Mouse (Mus musculus) urinary bladder, adult 18-20 months (tissue): ENCODE measurements around the gene Magi3.

Source experiments
- DNase-seq, 2 experiments: peaks; one replicate each; pipeline ENCODE4 v3.0.0; 2022; ENCODE audit warnings: low spot score in 2 of 2, mixed read lengths in 2 of 2

Gene Magi3

DNA sequence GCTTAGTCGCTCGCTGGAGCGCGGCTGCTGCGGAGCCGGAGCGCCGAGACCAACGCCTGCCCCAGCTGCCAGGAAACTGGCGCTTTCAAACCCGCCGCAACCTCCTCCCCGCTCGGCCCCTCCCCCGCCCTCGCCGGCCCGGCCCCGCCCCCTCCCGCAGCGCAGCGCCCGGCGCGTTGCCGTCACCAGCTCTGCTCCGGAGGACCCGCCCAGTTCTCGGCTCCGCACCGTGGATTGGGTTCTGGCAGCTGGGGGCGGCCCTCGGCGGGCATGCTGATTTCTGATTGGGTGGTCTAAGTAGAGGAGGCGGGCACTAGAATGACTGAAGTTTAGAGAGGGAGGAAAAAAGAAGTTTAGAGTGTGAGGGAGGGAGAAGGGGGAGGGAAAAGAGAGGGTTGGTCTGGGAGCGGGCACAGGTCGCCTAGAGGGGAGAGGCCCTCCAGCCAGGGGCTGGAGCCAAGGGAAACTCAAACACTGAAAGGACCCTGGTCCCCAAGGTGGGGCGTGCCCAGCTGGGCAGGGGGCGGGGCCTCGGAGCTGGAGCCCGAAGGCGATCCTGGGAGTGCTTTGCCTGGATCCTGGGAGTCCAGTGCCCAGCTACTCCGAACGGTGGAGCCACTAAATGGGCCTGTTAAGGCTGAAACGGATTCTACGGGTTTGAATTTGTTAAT lies at the start of gene Magi3:
Gene Magi3 (minus strand): TSS at position 80 of the 671 bp plus-strand sequence.
- DNase-seq, result peak; percentile 86 to 97

DNA sequence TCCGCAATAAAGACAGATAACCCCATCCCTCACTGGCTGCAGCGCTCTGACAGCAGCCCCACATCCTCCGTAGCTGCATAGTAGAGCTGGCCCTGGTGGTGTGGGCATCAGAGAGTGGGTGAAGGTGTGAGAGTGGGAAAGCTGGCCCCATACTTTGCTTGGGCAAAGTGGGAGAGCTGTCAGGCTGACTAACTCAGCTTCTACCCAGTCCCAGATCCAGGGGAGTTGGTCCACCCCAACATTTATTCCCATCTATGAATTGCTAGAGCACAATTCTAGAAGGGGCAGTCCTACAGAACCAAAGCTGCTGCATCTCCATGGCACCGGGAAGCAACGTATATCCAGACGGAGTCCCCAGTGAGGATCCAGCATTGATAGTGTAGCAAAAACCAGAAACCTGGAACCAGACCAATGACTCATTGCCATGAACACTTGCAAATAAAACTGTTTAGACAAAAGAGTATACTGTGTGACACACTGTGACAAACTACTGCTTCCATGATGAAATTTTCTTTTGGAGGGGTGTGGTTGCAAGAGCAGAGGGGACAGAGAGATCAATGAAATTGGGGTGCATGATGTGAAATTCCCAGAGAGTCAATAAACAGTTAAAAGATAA lies 44.5 kb upstream of the Magi3 start:
- no peak for DNase-seq

DNA sequence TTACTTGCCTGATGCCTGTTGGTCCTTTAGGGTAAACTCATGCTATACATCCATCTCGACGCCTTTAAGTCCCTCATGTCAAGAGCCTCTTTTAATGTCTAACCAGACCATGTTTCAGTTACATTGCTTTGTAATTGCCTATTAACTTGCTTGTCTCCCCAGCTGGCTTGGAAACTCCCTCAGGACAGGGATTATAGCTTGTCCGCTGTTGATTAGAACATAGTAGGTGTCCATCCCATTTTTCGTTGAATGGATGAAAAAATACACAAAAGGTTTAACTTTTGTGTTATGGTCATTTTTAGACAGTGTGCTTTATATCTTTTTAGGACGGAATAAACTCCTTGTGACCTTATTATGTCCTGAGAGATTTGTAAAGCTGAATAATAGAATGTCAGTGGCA lies 40.0 kb upstream of the Magi3 start:
- DNase-seq, result no peak

DNA sequence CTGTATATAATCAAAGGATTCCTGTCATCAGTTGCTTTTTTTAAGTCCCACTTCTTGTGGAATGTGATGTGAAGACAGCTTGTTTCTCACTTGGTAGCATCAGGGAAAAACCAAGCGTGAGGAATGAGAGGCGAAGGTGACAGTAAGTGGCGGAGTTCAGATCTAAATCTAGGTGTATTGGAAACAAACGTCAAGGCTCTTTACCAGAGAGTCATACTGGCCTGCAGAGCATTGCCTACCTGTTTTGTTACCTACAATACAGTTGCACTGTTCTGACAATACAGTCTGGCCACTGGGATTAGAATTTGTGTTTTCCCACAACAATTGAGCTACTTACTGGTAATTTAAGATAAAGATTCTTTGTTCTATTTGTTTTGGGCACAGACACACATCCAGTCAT lies 39.0 kb upstream of the Magi3 start:
- no peak for DNase-seq

DNA sequence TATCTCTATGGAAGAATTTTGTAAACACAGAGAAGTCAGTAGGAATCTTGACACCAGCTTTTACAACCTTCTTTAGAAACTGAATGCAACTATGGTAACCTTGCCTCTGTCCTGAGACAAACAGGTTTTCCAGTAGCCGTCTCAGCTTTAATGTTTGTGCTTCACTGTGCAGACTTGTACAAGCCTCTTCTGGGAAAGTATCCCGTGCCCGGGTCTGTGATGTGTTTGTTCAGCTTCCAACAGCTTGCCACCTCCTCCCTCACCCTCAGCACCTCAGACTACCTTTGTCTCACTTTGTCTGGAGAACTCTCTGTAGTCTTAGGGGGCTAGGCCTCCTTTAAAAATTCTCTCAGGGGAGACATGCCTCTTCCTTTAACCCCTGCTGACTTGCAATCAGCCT lies 36.9 kb upstream of the Magi3 start:
- no peak for DNase-seq

DNA sequence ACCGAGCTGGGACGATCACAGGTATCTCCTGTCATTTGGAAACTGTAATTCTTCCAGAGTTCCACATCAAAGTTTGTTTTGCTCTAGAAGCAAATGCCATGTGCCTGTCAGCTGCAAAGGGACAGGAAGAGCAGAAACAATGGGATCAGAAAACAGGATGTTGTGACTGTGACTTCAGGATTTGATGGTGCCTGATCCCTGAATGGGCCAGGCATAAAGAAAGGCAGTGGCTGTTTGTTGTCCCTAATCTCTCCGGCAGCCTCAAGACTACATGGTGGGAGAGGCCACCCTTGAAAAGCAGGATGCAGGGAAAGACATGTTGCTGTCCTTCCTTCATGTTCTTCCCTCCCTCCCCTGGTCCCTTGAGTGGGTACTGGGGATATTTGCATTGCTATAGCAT lies 33.6 kb upstream of the Magi3 start:
- DNase-seq, result no peak

DNA sequence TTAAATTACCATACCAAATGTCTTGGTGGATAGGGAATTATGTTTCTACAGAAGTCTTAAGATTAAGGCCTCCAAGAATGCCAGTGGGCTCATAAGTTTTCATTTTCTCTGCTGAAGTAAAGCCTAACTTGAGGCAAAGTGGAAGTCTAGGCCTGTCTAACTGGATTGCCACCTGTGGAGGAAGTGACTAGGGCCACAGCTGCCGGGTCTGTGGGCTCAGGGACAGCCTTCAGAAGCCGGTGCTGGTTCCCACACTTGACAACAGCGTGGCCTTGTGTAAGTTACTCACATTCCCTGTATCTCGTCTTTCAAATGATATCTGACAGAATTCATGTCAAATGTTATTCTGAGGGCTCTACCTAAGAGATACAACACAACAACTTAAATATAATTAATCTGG lies 27.7 kb upstream of the Magi3 start:
- no peak for DNase-seq

DNA sequence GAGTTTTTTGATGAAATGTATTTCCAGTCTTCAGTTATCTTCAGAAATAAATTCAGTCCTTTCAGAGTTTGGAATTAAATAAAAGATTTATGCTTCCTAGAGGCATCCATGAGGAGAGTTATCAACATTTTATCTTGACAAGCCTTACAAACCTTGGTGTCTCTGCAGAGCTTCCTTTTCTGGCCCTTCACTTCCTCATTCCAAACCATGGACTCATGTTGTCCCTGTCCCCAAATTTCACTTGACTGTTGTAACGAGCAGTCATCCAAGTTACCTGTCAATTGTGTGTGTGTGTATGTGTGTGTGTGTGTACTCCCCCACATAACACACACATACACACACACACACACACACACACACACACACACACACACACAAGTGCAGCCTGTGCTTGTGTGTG lies 26.9 kb upstream of the Magi3 start:
- no peak for DNase-seq

DNA sequence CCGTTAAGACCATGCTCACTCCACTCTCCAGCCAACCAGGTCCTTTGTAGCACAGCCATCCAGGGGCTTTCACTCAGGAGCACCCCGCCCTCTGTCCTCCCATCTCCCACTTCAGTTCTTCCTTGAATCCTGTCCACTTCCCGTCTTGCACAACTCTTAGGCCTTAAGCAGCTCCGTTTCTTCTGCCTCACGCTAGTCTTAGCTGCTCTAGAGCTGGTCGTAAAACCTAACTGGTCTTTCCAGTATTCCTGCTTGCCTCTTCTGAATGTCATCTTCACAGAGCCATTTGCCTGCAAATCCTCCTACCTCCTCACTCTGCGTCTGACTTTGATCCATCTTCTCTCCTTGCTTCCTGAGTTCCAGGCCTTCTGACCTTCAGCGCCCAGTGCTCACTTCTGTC lies 24.2 kb upstream of the Magi3 start:
- DNase-seq, result peak in 1 of 2 experiments; percentile 8

DNA sequence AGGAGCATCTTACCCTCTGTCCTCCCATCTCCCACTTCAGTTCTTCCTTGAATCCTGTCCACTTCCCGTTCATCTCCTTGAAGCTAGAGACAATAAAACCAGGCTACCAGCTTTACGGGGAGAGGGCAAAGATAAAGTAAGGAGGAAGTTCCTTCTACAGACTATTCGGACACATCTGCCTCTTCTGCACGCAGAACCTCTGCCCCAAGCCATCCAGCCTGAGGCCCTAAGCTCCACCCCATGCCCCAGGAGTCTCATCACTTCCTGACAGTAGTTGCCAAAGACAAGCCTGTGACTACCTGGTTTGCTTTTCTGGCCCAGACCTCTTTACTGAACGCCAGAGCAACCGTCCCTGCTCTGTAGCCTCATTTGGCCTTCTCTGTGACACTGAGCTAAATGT lies 23.8 kb upstream of the Magi3 start:
- DNase-seq, result no peak

DNA sequence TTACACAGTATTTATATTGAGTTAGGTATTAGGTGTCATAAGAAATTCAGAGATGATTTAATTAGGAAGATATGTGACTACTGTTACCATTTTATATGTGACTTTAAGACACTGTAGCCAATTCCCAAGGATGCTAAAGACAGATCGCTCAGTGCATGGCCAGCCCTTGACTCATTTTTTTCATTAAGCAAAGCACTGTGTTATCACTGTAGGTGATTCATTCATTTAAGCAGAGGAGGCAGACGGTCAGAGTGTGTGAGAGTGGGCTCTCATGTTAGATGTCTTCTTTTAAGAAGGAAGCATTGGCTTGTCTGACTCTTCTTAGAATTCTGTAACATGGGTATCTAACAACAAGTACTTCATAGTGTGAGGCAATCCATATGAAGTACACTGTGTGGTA lies 19.6 kb upstream of the Magi3 start:
- no peak for DNase-seq

DNA sequence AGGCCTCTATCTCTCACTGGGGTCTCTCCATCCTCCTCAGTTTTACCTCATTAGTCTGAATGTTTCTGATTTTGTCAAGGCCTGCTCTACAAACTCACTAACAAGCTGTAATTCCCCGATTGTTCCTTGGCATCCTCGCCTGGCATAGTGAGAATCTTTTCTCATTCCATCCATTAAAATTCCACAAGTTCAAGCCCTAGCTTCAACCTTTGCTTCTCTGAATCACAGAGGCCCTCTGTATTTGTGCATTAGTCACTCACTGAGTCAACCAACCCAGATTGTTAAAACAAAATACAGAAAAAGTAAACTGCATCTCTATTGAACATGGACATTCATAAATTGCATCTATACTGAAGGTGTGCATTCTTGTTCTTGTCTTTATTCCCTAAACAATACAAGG lies 19.2 kb upstream of the Magi3 start:
- no peak for DNase-seq

DNA sequence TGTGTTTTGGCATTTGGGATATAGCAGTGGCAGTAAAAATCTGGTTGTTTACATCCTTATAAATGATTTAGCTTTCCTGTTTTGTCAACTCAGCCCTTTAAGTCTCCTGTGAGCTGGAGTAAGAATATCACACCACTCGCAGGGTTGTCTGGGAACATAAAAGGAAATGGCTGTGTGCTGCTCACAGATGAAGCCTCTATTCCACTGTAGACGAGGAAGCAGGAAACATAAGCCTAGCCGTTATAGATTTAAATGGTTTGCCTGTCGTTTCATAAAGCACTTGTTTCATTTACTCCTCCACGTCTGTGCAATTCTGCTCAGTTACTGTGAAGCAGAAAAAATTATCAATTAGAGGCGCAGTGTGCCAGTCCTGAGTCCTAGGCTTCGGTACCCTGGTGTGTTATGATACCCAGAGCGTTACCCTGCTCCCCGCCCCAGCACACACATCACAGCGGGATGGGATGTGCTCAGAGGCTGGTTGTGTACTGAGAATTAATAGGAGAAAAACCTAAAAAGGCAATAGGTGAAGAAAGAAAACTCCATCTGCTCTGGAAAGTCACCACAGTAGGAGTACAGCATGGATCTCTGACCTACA lies 17.8 kb upstream of the Magi3 start:
- no peak for DNase-seq

DNA sequence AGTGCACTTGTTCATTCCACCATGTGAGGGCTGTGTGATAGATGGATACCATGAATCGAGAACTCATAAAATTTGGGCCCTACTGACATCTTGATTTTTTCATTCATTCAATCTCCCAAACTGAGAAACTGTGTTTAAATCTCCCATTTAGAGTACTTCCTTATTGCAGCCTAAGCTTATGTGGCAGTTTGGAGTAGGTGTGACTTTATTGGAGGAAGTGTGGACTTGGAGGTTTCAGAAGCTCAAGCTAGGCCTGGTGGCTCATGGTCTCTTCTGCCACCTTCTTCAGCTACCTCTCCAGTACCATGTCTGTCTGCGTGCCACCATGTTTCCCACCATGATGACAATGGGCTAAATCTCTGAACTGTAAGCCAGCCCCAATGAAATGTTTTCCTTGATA lies 15.9 kb upstream of the Magi3 start:
- no peak for DNase-seq

DNA sequence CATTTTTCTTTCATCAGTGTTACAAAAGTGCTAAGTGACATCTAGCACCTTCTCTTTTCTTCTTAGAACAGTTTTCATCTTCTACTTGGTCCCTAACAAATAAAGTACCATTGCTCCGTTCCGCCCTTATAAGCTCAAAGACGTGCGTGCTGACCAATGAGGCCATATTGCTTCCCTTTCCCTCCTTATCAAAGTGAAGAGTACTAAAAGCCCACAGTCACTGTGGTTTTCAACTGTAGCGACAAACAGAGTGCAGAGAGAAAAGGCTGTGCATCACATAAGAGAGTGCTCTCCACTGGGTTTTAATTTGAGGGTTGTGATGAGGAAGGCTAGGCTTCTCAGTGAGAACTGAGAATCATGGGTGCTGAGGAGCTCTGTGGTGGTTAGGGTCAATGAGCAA lies 14.9 kb upstream of the Magi3 start:
- no peak for DNase-seq

DNA sequence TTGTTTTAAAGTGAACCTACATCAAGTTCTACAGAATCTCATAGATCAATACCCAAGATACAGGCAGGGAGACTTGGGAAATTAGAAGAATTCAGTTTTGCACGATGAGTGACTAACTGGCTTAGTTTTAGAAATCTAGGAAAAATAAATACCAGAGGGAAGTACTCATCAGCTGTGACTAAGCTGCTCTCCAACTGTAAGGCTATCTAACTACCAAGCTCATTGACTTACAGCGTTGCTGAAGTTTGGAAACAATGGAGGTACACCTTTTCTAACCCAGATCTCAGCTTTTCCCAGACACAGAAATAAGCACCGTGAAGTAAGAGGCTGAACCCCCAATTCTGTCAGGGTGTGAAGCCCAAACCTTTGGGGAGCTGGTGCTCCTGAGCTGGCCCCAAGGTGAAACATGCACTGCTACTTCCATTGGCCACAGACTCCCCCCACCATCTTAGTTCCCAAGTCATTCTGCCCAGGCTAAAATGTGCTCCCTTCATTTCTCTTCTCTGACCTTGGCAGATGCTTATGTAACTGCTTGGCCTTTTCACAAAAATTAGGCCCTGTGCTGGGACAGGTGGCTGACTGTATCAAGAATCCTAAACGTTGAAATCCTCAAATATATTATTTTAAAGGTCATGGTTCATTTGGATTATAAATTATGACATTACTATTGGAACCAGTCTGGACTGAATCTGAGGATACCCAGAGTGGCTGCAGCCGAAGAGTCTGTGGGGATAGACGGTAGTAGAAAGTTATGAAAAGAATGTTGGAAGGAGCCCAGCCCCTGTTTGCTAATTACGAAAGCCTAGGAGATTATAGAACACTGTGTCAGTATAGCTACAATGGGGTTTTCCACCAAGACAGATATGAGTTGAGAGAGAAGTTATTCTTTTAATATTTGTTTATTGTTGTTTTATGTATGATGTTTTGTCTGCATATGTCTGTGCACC lies 13.5 kb upstream of the Magi3 start:
- DNase-seq, result no peak

DNA sequence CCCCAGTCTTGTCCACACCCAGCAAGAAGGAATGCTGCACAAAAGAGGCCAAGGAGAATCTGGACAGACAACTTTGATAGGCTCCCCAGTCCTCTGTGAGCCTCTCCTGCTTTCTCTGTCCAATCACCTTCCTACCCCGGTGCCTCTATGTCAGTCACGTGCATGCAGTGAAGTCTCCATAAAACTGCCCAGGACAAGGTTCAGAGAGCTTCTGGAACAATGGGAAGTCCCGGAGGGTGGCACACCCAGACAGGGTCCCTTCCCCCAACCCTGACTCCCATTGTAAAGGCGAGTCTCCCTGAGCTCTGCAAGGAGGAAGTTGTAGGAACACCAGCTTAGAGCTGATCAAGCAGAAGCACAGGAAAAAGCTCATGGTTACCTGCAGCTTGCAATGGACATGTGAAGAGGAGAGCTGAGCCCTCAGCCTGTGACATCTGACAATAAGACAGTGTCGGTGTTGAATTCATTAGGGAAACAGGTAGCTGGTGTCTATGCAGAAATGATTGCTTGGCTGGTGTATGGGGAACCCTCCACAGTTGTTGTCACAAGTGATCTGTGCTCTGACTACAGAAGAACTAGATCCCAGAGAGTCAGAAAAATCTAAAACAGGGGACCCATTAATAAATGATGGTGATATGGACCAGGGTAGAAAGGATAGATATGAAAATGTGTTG lies 7.4 kb upstream of the Magi3 start:
- peak in 1 of 2 experiments; percentile 14 for DNase-seq

DNA sequence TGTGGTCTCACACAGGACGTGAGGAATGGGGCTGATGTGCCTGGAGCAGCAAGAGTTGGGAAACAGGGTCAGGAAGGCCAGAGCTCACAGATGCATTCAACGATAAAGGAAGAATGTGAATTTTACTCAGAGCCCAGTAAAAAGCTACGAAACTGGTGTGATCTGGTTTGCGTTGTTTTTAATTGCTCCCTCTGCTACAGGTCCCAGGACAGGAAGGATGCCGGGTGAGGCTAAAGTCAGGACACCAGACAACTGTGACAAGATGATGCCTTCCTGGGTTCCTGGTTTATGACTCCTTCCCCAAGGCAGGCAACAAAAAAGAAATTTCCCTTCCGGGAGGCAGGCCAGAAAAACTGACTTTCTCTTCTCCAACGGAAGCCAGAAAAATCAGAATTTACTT lies 6.6 kb upstream of the Magi3 start:
- no peak for DNase-seq

DNA sequence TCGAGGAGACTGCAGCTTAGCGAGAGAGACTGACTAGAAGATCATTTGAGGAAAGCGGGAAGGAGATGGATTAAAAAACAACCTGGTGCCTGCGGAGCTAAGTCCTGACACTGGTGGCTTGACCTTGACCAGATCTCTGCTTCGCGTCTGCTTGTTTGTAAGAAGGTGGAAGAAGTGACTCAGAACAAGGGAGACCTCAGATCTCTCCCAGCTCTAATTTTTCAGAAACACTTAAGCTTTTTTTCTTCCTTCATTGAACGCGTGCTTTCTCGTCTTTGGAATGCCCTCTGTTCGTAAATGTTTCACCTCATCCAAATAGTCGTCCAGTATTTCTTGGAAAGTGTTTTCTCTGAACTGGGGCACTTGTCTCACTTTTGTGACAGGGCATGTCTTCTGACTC lies 982 bp upstream of the Magi3 start:
- DNase-seq, result no peak

DNA sequence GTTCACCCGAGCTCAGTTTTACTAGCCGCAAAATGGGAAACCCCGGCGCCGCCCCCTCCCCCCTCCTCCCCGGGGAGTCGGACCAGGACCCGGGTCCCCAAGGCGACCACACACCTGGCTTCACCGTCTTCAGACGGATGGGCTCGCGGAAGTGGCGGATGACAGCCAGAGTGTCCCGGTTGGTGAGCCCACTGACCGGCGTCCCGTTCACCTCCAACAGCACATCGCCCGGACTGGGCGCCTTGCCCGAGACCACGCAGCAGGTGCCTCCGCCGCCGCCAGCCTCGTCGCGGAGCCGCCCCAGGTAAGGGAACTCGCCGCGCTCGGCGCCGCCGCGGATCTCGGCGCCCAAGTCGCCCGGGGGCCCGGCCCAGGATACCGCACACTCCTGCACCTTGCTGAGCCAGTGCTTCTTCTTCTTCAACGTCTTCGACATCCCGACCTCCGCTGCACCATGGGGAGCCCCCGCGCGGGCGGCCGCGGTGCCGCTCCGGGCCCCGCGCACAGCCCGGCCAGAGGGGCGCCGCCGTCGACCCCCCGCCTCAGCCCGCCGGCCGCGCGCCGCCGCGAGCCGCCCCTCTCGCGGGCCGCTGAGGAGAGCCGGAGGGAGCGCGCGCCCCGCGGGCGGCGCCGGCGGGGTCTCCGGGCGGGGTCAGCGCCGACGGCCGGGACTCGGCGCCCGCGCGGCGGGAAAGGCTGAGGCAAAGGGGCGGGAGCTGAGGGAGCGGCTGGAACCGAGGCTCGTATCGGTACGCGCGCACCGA lies 461 bp downstream of the Magi3 start:
- DNase-seq, result peak in 1 of 2 experiments; percentile 59

DNA sequence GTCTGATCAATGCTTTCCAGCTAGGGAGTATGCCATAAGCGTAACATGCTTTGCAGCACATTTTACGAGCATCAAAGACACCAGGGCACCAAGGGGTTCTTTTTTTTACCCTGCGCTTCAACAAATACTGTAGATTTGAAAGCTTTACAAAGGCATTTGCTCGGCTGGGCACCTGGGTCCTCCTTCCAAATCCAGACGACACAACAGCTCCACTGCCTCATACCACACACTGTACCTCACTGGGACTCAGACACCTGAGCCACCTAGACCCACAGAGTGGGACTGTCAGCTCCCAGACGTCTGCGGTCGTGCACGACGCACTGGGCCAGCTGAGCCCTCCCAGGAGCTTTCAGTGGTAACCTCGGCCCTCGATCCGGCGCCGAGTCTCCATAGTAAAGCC lies 1.2 kb downstream of the Magi3 start:
- peak in 1 of 2 experiments; percentile 41 for DNase-seq
